Mouse (Mus musculus): ENCODE data around the gene Aanat. TPM values are rescaled to one million over a fixed set of nuclear protein-coding genes. Genes with fewer than 3 reads are reported as not detected.
A peak's percentile ranks its signal among the peaks of the same experiment; 100 is the strongest.

Gene Aanat
- polyA plus RNA-seq (2015; fragmentation: Nextera tagmentation; extraction: Ambion mirVana) = 0.10 TPM in 1 of 2 replicates, not detected in the other

DNA sequence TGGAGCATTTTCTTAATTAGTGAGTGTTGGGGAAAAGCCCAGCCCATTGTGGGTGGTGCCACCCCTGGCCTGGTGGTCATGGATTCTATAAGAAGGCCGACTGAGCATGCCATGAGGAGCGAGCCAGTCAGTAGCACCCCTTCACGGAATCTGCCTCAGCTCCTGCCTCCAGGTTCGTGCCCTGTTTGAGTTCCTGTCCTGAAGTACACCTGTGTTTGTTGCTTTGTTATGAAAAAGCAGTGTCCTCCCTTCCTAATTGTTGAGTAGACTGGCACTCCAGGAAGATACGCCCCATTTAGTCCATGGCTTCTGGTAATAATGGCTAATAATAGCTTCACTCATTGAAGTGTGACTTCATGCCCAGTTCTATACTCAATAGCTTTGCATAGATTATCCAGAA lies at the start of gene Aanat:
Gene Aanat, plus strand, starts transcription at position 123 of the 400 bp plus-strand sequence.
- no peak within 1 kb of the TSS for H3K27ac ChIP-seq (replicated peaks)
- ATAC-seq (ENCODE audit: low FRiP score, low TSS enrichment) = no peak
- no peak within 1 kb of the TSS; the same call in 1 of the 2 replicates for H3K4me2 ChIP-seq (replicated peaks; ENCODE audit: low read depth)
- no peaks in the 10 kb centered on the region for H3K4me1 ChIP-seq (replicated peaks; ENCODE audit: control insufficient read depth, insufficient read depth)
- H3K4me3 ChIP-seq (ENCODE audit: low read depth, low read length) = no peak within 1 kb of the TSS
- H3K9ac ChIP-seq (ENCODE audit: low read length) = no peak within 1 kb of the TSS
- TF ChIP-seq EP300 (optimal IDR thresholded peaks at IDR 0.05) (no peak), CTCF (IDR thresholded peaks at IDR 0.05; ENCODE audit: low read depth) (no peak)
- H3K36me3 ChIP-seq (ENCODE audit: control insufficient read depth, insufficient read depth, low read length) = no peaks in the 10 kb centered on the region
- 67% methylated on average over 5 of the region's 5 CpGs for WGBS
- no peak for DNase-seq (ENCODE audit: low spot score)
- H3K27me3 ChIP-seq (ENCODE audit: control insufficient read depth, insufficient read depth, low read length) = no peaks in the 10 kb centered on the region
- H3K9me3 ChIP-seq (ENCODE audit: control insufficient read depth, low read length) = no peaks in the 10 kb centered on the region

DNA sequence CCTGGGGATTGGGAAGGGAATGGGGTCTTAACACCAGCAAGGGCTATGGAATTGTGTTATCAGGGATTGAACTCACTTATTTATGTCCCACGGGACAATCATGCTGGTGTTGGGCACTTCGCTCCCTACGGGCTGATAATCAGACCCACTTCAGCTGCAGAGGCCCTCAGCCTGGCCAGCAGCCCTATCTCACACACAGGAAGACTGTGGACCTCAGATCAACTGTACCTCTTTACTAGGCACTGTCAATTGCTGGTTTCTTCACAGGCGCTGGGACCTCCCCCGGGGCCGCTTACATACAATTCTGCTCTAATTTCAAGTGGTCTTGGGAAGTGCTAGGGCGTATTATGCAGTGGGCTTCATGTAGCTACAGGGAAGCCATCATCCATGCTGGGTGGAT lies 49.5 kb upstream of the Aanat start:
- no peaks in the 10 kb centered on the region for H3K9me3 ChIP-seq (ENCODE audit: control insufficient read depth, low read length)
- TF ChIP-seq EP300 (optimal IDR thresholded peaks at IDR 0.05) = no peak
- TF ChIP-seq CTCF (IDR thresholded peaks at IDR 0.05; ENCODE audit: low read depth) = no peak
- no peak overlapping the region for H3K9ac ChIP-seq (ENCODE audit: low read length)

DNA sequence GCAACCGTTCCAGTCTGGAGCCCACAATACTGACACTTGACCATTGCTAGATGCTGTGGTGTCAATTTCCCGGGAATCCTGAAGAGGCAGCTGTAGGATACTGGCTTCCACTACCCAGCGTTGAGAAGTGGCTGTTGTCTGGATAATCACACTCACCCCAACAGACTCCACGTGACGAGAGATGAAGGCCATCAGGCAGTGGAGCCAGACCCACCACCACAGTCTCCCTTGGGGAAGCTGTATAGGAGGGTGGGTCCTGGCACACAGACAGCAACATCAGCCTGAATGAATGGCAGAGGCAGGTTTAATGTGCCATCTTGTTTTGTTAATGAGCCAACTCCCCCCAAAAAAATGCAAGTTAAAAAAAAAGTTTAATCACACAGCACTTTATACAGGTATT lies 48.8 kb upstream of the Aanat start:
- Histone ChIP-seq H3K36me3 (ENCODE audit: control insufficient read depth, insufficient read depth, low read length) (peaks cover 20% of the 10 kb centered on the region), H3K27ac (replicated peaks) (no peak overlapping the region), H3K4me2 (replicated peaks; ENCODE audit: low read depth) (no peak overlapping the region), H3K9ac (ENCODE audit: low read length) (no peak overlapping the region), H3K27me3 (ENCODE audit: control insufficient read depth, insufficient read depth, low read length) (no peaks in the 10 kb centered on the region), H3K4me3 (ENCODE audit: low read depth, low read length) (no peak overlapping the region), H3K9me3 (ENCODE audit: control insufficient read depth, low read length) (no peaks in the 10 kb centered on the region), H3K4me1 (replicated peaks; ENCODE audit: control insufficient read depth, insufficient read depth) (0 out of 2 replicates have a peak, but pooled peaks cover 2% of the 10 kb centered on the region)
- WGBS = 69% methylated on average over 5 of the region's 5 CpGs
- TF ChIP-seq CTCF (IDR thresholded peaks at IDR 0.05; ENCODE audit: low read depth) = no peak
- DNase-seq (ENCODE audit: low spot score) (no peak), ATAC-seq (ENCODE audit: low FRiP score, low TSS enrichment) (no peak)

More for the DNA sequence above, 49.5 kb upstream of the Aanat start:
- no peaks in the 10 kb centered on the region for H3K27me3 ChIP-seq (ENCODE audit: control insufficient read depth, insufficient read depth, low read length)
- H3K27ac ChIP-seq (replicated peaks) = no peak overlapping the region
- DNase-seq (ENCODE audit: low spot score) (no peak), ATAC-seq (ENCODE audit: low FRiP score, low TSS enrichment) (no peak)
- H3K36me3 ChIP-seq (ENCODE audit: control insufficient read depth, insufficient read depth, low read length) = peaks cover 19% of the 10 kb centered on the region
- WGBS = 93% methylated on average over 7 of the region's 7 CpGs
- H3K4me1 ChIP-seq (replicated peaks; ENCODE audit: control insufficient read depth, insufficient read depth) = 0 out of 2 replicates have a peak, but pooled peaks cover 2% of the 10 kb centered on the region
- H3K4me2 ChIP-seq (replicated peaks; ENCODE audit: low read depth) = no peak overlapping the region
- H3K4me3 ChIP-seq (ENCODE audit: low read depth, low read length) = no peak overlapping the region

DNA sequence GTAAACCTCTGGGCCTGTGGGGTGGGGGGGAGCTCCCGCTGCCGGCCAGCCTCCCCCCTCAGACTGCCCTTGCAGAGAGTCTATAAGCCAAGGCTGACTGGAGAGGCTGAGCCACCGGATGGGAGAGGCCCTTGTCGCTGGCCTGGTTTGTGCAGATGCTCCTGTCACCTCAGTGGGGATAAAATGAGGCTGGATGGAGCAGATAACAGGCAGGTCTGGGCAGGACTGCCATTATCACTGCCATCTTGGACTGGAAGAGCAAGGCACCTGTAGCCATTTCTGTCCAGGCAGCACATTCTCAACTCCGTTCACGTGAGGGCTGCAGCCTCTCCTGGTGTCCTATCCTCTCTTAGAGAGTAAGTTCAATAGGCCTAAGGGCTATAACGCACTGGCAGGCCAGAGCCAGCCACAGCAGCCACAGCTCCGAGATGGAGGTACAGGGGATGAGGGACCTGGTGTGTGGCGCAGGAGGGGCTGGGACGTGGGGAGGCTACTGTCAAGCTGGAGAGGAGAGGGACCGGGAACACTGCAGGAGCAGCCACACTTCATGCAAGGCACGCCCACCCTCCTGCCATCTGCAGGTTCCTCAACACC lies 48.0 kb upstream of the Aanat start:
- Histone ChIP-seq H3K4me2 (replicated peaks; ENCODE audit: low read depth) (no peak overlapping the region), H3K27me3 (ENCODE audit: control insufficient read depth, insufficient read depth, low read length) (no peaks in the 10 kb centered on the region), H3K36me3 (ENCODE audit: control insufficient read depth, insufficient read depth, low read length) (peaks cover 27% of the 10 kb centered on the region), H3K4me3 (ENCODE audit: low read depth, low read length) (no peak overlapping the region), H3K9me3 (ENCODE audit: control insufficient read depth, low read length) (no peaks in the 10 kb centered on the region), H3K27ac (replicated peaks) (no peak overlapping the region), H3K9ac (ENCODE audit: low read length) (no peak overlapping the region), H3K4me1 (replicated peaks; ENCODE audit: control insufficient read depth, insufficient read depth) (0 out of 2 replicates have a peak, but pooled peaks cover 2% of the 10 kb centered on the region)
- WGBS = 86% methylated on average over 12 of the region's 12 CpGs
- DNase-seq (ENCODE audit: low spot score) = no peak
- ATAC-seq (ENCODE audit: low FRiP score, low TSS enrichment) = no peak
- TF ChIP-seq EP300 (optimal IDR thresholded peaks at IDR 0.05) (no peak), CTCF (IDR thresholded peaks at IDR 0.05; ENCODE audit: low read depth) (no peak)

DNA sequence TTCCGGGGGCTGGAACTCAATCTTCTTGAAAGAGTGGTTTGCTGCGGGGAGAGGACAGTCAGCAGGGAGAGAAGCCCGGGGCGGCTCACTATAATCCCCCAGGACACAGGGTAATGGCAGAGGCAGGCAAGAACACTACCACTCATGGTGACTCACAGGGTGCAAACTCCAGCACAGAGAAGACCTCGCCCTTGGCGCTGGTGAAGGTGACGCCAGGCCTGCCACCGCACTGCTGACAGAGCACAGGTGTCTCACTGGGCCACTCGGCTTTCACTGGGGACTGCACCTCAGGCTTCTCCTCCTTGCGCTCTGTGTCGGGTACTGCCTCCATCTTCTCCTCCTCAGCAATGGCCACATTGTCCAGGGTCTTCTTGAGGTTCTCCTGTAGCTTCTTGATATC lies 45.0 kb upstream of the Aanat start:
- H3K4me3 ChIP-seq (ENCODE audit: low read depth, low read length) = no peak overlapping the region
- WGBS = 86% methylated on average over 11 of the region's 11 CpGs
- no peaks in the 10 kb centered on the region for H3K27me3 ChIP-seq (ENCODE audit: control insufficient read depth, insufficient read depth, low read length)
- H3K27ac ChIP-seq (replicated peaks) = no peak overlapping the region
- no peak overlapping the region for H3K4me2 ChIP-seq (replicated peaks; ENCODE audit: low read depth)
- DNase-seq (ENCODE audit: low spot score) (no peak), ATAC-seq (ENCODE audit: low FRiP score, low TSS enrichment) (peak; percentile 68)
- TF ChIP-seq EP300 (optimal IDR thresholded peaks at IDR 0.05) = no peak
- TF ChIP-seq CTCF (IDR thresholded peaks at IDR 0.05; ENCODE audit: low read depth) = no peak
- H3K36me3 ChIP-seq (ENCODE audit: control insufficient read depth, insufficient read depth, low read length) = peaks cover 42% of the 10 kb centered on the region
- no peak overlapping the region for H3K9ac ChIP-seq (ENCODE audit: low read length)
- H3K9me3 ChIP-seq (ENCODE audit: control insufficient read depth, low read length) = no peaks in the 10 kb centered on the region
- H3K4me1 ChIP-seq (replicated peaks; ENCODE audit: control insufficient read depth, insufficient read depth) = no peaks in the 10 kb centered on the region

DNA sequence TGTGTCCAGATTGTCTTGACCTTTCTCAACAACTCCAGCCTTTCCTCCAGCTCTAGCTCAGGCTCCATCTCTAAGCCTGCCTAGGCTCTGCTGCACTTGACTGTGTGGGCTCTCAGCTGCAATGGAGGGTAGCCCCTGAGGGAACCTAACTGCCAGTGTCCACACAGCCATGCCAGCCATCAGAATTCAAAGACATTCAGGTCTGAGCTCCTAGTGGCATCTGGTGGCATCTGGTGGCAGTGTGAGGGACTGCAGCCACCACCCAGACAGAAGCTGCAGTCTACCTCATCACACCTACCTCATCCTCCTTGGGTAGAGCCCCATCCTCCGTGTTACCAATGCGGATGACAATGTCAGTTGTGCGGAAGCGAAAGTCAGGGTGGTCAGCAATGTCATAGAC lies 43.1 kb upstream of the Aanat start:
- ATAC-seq (ENCODE audit: low FRiP score, low TSS enrichment) = no peak; the same call in 1 of the 2 replicates
- no peak overlapping the region for H3K4me2 ChIP-seq (replicated peaks; ENCODE audit: low read depth)
- no peak overlapping the region for H3K9ac ChIP-seq (ENCODE audit: low read length)
- peaks cover 42% of the 10 kb centered on the region for H3K36me3 ChIP-seq (ENCODE audit: control insufficient read depth, insufficient read depth, low read length)
- H3K27ac ChIP-seq (replicated peaks) = no peak overlapping the region
- 82% methylated on average over 4 of the region's 4 CpGs for WGBS
- DNase-seq (ENCODE audit: low spot score) = peak; percentile 57
- no peaks in the 10 kb centered on the region for H3K9me3 ChIP-seq (ENCODE audit: control insufficient read depth, low read length)
- TF ChIP-seq EP300 (optimal IDR thresholded peaks at IDR 0.05) (no peak), CTCF (IDR thresholded peaks at IDR 0.05; ENCODE audit: low read depth) (peak; percentile 86)
- no peaks in the 10 kb centered on the region for H3K27me3 ChIP-seq (ENCODE audit: control insufficient read depth, insufficient read depth, low read length)
- H3K4me1 ChIP-seq (replicated peaks; ENCODE audit: control insufficient read depth, insufficient read depth) = no peaks in the 10 kb centered on the region
- no peak overlapping the region for H3K4me3 ChIP-seq (ENCODE audit: low read depth, low read length)

Data from stomach, postnatal 0 days (tissue).